Mouse (Mus musculus) lung, postnatal 25 days (tissue): ENCODE results near the gene Atp5g1.
"Not testable (repeated sequence)": the region's sequence is repeated elsewhere in the genome, so short reads cannot be mapped to it uniquely, and the experiment has no call there.

ENCODE experiments used
- DNase-seq: peaks from one replicate; pipeline ENCODE4 v3.0.0; 2022; ENCODE audit warnings: low spot score

Gene Atp5g1

GRCm38 (mm10) chr11:96075509-96076220 lies at the start of gene Atp5g1:
Gene Atp5g1, minus strand, starts transcription at chr11:96075670.
- peak; percentile 100 for DNase-seq

GRCm38 (mm10) chr11:96124052-96124914 lies 48.8 kb upstream of the Atp5g1 start:
- DNase-seq, result no peak

GRCm38 (mm10) chr11:96122806-96123205 lies 47.3 kb upstream of the Atp5g1 start:
- not testable (repeated sequence) for DNase-seq

GRCm38 (mm10) chr11:96119401-96119800 lies 43.9 kb upstream of the Atp5g1 start:
- DNase-seq, result no peak

GRCm38 (mm10) chr11:96116925-96117324 lies 41.5 kb upstream of the Atp5g1 start:
- not testable (repeated sequence) for DNase-seq

GRCm38 (mm10) chr11:96116116-96116515 lies 40.6 kb upstream of the Atp5g1 start:
- DNase-seq, result no peak

GRCm38 (mm10) chr11:96115416-96115815 lies 39.9 kb upstream of the Atp5g1 start:
- no peak for DNase-seq

- DNase-seq, result no peak
These were observed 38.6 kb upstream of the Atp5g1 start for GRCm38 (mm10) chr11:96114077-96114476.

GRCm38 (mm10) chr11:96111751-96112150 lies 36.3 kb upstream of the Atp5g1 start, which contains the start of gene Calcoco2:
Gene Calcoco2, minus strand, starts transcription at chr11:96111964.
- no peak for DNase-seq

- not testable (repeated sequence) for DNase-seq
These were observed 35.5 kb upstream of the Atp5g1 start for GRCm38 (mm10) chr11:96110950-96111349.

- DNase-seq, result no peak
These were observed 32.9 kb upstream of the Atp5g1 start for GRCm38 (mm10) chr11:96108376-96108775.

GRCm38 (mm10) chr11:96093361-96093760 lies 17.9 kb upstream of the Atp5g1 start:
- DNase-seq, result peak; percentile 39

- DNase-seq, result peak; percentile 4
These were observed 17.3 kb upstream of the Atp5g1 start for GRCm38 (mm10) chr11:96092674-96093291.

GRCm38 (mm10) chr11:96091073-96091472 lies 15.6 kb upstream of the Atp5g1 start:
- peak; percentile 4 for DNase-seq

GRCm38 (mm10) chr11:96087981-96088380 lies 12.5 kb upstream of the Atp5g1 start:
- no peak for DNase-seq

GRCm38 (mm10) chr11:96082682-96083081 lies 7.2 kb upstream of the Atp5g1 start:
- DNase-seq, result no peak

- no peak for DNase-seq
These were observed 5.3 kb upstream of the Atp5g1 start for GRCm38 (mm10) chr11:96080736-96081135.

GRCm38 (mm10) chr11:96076221-96077105 lies 993 bp upstream of the Atp5g1 start:
- DNase-seq, result no peak

- no peak for DNase-seq
These were observed 327 bp downstream of the Atp5g1 start for GRCm38 (mm10) chr11:96075177-96075508.

- DNase-seq, result no peak
These were observed 906 bp downstream of the Atp5g1 start for GRCm38 (mm10) chr11:96074351-96075176.
